Mouse (Mus musculus) layer of hippocampus, adult 18-20 months (tissue): ENCODE data around the gene Nav2. TPM values are rescaled to one million over a fixed set of nuclear protein-coding genes. Genes with fewer than 3 reads are reported as not detected.
A peak's percentile ranks its signal among the peaks of the same experiment; 100 is the strongest.

Experiments
- DNase-seq, 2 experiments: peaks; one replicate each; pipeline ENCODE4 v3.0.0; 2022; ENCODE audit warnings: low spot score in 2 of 2
- total RNA-seq, 2 experiments: library from RNA; stranded (reverse); gene quantifications; 2 replicates each; pipeline ENCODE4 v1.2.3; 2021

Gene Nav2
- total RNA-seq, 2 experiments from 2014 or later = 66.2 to 73.7 TPM

- DNase-seq = peak; percentile 69 to 81
Observed at GRCm38 (mm10) chr7:49145749-49146670, 237.5 kb downstream of the Nav2 start.

DNA sequence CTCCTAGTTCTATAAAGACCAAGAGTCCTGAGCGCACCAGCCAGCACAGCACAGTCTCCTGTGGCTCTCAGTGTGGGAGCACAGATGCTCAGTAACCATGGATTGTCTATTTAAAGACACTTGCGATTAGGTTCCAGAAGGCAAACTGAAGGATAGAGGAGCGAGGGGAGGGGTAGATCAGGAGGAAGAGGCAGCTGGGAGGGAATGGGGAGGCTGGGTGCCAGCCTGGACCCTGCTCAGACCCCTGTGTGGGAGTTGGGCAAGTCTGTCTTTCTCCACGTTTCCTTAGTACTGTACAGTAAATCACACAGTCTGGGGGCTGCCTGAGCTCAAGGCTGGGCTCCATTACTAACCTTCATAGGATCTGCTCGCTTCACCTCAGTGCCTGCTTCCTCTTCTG lies 243.8 kb downstream of the Nav2 start:
- DNase-seq = peak; percentile 42 to 67

DNA sequence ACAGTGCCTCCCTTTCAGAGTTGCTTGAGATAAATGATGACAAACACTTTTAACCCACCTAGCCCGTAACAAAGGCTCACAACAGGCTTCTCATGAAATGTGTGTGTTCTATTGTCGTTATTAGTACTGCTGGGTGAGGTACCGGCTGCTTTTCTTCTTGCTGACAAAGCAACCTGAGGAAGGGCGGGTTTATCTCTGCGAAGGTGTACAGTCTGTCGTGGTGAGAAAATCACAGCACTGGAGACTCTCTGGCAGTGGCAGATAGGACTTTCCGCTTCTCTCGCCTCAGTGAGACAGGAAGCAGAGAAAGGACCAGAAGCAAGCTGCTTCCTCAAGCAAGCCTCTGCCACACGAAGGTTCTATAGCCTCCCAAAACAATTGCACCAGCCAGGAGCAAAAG lies 244.2 kb downstream of the Nav2 start:
- DNase-seq = no peak

DNA sequence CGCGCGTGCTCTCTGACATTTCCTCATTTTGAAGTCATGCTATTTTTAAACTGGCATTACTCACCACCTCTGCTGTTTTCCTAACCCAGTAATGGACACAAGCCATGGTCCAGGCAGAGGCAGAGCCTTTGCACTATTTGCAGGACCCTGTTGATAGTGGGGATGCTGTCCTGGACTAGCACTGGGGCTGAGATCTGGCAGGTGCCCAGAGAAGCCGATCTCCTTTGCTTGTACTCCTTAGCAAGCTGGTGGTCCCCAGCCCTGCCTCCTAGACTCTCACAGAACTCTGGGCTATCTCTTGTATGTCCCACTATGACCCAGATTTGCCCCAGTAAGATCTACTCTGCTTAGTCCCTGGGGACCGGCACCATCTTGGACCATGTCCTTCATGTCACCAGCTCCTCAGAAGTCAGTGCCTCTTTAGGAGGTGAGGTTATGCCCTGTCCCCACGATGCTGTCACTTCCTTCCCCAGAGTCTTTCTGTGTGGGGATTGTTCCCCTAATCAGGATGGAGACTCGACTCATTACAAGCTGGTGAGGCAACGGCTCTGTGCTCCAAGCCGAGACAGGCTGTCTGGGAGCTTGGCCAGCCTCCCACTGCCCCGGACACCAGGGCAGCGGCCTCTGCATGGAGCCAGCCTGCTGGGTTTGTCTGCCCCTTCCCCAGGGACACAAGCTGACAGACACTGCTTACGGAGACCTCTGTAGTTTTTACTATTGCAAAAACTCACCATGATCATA lies 250.3 kb downstream of the Nav2 start:
- DNase-seq = no peak

DNA sequence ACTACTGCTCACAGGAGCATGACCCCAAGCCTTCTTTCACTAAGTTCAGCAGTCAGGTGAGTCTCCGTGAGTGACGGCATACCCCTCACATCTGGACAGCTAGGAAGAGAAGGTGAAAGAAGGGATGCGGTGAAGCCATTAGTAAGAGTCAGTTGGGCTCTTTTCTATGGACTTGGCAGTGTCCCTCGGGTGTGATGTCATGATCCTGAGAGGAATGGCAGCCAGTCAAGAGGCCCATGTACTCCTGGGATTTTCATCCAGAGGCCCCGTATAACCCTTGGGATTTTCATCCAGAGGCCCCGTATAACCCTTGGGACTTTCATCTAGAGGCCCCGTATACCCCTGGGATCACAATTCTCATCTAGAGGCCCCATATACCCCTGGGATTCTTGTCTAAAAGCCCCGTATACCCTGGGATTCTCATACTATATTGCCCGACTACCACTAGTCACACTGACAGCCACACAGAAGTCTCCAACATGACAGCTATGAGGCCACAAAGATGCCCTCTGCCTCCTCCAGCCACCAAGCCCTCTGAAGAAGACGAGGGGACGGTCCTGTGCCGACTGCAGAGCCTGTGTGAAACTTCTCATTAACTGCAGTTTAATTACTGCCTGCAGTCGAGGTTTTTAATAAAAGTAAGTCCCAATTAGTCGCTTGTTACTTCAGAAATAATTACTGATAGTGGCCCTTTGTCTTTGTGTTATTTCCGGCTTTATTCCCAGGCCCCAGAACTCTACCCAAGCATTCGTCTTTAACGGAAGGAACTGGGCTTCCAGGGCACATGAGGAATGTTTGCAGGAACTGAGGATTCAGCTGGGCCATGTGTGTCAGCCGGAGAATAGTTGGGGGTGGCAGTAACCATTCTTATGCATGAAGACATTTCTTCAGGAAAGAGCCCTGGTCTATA lies 251.4 kb downstream of the Nav2 start:
- no peak for DNase-seq

- DNase-seq = no peak
Observed at GRCm38 (mm10) chr7:49162079-49162478, 253.6 kb downstream of the Nav2 start.

DNA sequence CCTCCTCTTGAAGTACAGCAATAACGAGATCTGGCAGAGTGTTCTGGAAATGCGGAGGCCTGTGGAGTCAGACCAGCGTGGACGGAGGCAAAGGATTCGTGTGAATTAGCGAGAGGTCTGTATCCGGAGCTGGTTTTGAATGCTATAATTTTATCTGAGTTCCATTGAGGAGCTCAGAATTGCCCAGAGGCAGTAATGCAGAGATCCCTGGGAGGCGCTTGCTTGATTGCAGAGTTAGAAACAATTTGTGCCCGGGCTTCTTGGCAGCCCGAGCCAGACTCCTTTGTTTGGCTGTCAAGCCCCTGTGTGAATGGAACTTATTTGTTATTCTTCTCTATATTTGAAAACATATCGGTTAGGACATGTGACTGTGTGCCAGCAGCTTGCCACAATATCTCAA lies 255.3 kb downstream of the Nav2 start:
- DNase-seq = peak in 1 of 2 experiments; percentile 72

GRCm38 (mm10) chr7:49164868-49165267 lies 256.4 kb downstream of the Nav2 start:
- no peak for DNase-seq

- no peak for DNase-seq
Observed at GRCm38 (mm10) chr7:49172926-49173325, 264.4 kb downstream of the Nav2 start.

- no peak for DNase-seq
Observed at GRCm38 (mm10) chr7:49175784-49176409, 267.4 kb downstream of the Nav2 start.

DNA sequence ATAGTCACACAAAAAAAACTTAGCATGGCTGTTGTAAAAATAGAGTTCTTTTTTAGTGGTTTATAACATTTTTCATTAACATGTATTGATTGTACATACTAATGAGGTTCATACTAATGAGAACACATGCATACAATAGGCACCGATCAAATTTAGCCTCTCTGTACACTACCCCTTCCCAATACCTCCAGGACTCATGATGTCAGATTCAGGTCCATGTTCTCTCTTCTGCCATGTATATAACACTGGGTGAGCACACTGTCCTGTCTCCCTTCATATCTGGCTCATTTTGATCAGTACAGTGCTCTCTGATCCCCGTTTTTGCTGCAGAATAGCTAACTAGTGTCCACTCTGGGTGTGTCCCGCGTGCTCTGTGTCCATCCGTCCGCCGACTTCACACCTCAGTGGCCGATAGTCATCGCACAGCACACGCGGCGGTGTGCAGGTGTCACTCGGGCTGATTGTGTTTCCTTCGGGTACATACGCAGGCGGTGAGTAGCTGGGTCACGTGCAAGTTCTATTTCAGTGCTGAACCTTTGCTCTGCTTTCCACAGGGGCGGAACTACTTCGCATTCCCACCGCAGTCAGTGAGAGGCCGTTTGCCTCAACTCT lies 268.2 kb downstream of the Nav2 start:
- DNase-seq = no peak

DNA sequence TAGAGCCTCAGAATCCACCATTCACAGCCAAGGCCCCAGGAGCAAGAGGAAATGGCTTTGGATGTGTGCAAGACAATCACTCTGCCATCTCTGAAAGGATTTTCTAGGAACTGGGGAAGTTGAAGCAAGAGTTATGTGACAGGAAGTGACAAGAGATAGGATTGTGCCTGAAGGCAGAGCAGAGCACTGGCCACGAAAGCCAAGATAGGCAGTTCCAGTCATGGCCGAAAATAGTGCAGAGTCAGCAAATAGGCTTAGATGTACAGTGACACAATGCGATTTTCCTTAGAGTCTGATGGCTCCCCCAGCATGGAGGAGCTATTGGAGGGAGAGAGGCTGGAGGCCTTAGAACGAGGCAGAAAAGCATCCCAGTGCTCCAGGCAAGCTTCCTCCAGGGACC lies 269.7 kb downstream of the Nav2 start:
- DNase-seq = no peak

DNA sequence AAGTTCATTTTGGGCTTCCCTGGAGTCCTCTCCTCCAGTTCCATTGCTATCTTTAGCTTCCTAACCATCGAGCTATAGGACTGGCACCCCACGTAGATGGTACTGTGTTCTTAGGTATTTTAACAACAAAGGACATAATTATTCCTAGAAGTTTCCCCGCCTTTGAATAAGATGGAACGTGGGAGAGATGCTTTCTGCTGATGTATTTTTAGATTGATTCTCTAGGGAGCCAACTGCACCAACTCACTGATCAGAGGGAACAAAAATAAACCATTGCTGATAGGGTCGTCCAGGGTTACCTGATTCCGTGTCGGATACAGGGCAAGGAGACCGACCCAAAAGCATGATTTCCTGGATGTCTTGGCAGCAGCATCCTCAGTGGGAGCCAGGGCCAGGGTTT lies 272.5 kb downstream of the Nav2 start:
- DNase-seq = no peak

DNA sequence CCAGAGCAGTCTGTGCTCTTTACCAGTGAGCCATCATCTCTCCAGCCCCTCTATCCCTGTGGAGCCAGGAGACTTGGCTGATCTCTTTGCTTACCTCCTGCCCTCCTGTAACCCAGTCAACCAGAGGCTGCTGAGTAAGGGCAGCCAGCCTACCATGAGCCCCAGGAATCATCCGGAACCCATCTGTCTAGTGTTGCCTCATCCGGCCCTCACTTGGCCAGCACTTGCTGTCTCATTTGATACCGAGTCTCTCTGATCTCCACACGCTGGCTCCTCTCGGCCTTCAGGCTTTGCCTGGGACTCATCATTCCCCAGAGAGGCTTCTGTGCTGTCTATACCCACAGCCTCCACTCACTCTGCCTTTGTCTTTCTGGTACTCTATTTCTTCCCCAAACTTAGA lies 273.9 kb downstream of the Nav2 start:
- no peak for DNase-seq

GRCm38 (mm10) chr7:49183696-49184095 lies 275.2 kb downstream of the Nav2 start:
- DNase-seq = no peak

GRCm38 (mm10) chr7:49185991-49186390 lies 277.5 kb downstream of the Nav2 start:
- DNase-seq = no peak

DNA sequence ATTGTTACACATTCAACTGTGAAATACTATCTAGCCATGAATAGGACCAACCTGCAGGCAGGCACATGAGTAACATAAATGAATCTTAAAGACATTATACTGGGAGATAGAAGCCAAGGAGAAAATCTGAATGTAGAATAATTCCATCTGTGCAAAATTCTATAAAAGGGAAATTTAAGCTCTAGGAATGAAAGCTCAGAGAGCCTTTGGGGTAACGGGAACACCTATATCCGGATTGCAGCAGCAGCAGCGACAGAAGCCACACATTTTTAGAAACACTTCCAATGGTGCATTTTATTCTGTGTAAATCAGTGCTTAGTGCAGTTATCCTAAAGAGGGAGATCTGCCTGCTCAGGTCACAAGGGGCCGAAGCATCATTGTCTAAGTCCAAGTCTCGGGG lies 280.8 kb downstream of the Nav2 start:
- no peak for DNase-seq

- peak in 1 of 2 experiments; percentile 50 for DNase-seq
Observed at GRCm38 (mm10) chr7:49190231-49190985, 281.9 kb downstream of the Nav2 start.

- DNase-seq = no peak
Observed at GRCm38 (mm10) chr7:49191081-49191678, 282.7 kb downstream of the Nav2 start.
